Mouse (Mus musculus) small intestine, adult 2 months (tissue): Measurements from ENCODE around the gene Inpp5k. TPM values are rescaled to one million over a fixed set of nuclear protein-coding genes. Genes with fewer than 3 reads are reported as not detected.

Source experiments
- H3K27ac ChIP-seq: fragments of 200-500 bp; 2 replicates; pipeline ENCODE4 v1.5.1; 2012; ENCODE audit warnings: low read depth, low read length, control low read depth, inconsistent platforms; ENCODE audit not compliant: insufficient read depth
- H3K27me3 ChIP-seq: fragments of 200-500 bp; 2 replicates; pipeline ENCODE4 v1.6.1; 2012; ENCODE audit warnings: mild to moderate bottlenecking, moderate library complexity, low read length, inconsistent platforms; ENCODE audit not compliant: control insufficient read depth, insufficient read depth
- H3K36me3 ChIP-seq: fragments of 200-500 bp; 2 replicates; pipeline ENCODE4 v1.6.1; 2012; ENCODE audit warnings: mild to moderate bottlenecking, low read length, control low read depth, inconsistent platforms; ENCODE audit not compliant: control insufficient read depth, insufficient read depth
- H3K4me1 ChIP-seq: fragments of 200-500 bp; 2 replicates; pipeline ENCODE4 v1.6.1; 2012; ENCODE audit warnings: low read length, inconsistent platforms, mixed read lengths; ENCODE audit not compliant: control insufficient read depth, insufficient read depth, insufficient read length
- H3K4me3 ChIP-seq: fragments of 200-500 bp; 2 replicates; pipeline ENCODE4 v1.5.1; 2012; ENCODE audit warnings: low read depth, mild to moderate bottlenecking, control low read depth, inconsistent platforms, low read length, moderate library complexity
- CTCF ChIP-seq: fragments of 200-500 bp; IDR thresholded peaks from 2 replicates; pipeline ENCODE4 v1.5.1; 2012; ENCODE audit warnings: low read depth, mild to moderate bottlenecking, control low read depth, inconsistent platforms, low read length, moderate library complexity, mixed read lengths; ENCODE audit not compliant: insufficient replicate concordance, insufficient read length; ENCODE audit errors: extremely low read depth
- POLR2A ChIP-seq: fragments of 200-500 bp; IDR thresholded peaks from 2 replicates; pipeline ENCODE4 v1.6.1; 2012; ENCODE audit warnings: low read depth, mild to moderate bottlenecking, control low read depth, inconsistent platforms, low read length, moderate library complexity
- WGBS: fragments of 180-500 bp; shearing (Covaris S2); methylation state at CpG from one replicate; pipeline ENCODE4 v1.1.7; 2018; 5-methylcytosine and 5-hydroxymethylcytosine counted together
- polyA plus RNA-seq: library from polyadenylated mRNA; depleted of rRNA; stranded (reverse); fragments of >200 nt; gene quantifications from 2 replicates; pipeline ENCODE4 v1.2.3, GENCODE M21; 2012; rRNA removed

Inpp5k gene
- 14.3 and 35.3 TPM in 2 replicates for polyA plus RNA-seq

- Histone ChIP-seq H3K27ac (peak within 1 kb of the TSS; percentile 62), H3K27me3 (no peaks in the 10 kb centered on the region), H3K4me1 (no peaks in the 10 kb centered on the region; the same call in 1 of the 2 replicates), H3K36me3 (peaks cover 29% of the 10 kb centered on the region), H3K4me3 (peak within 1 kb of the TSS; percentile 83)
- WGBS: under 1% methylated on average over 53 of the region's 53 CpGs
- TF ChIP-seq CTCF (no peak), POLR2A (peak; percentile 59)
Measured at GRCm38 (mm10) chr11:75630645-75631229, at the start of gene Inpp5k. TSS of gene Inpp5k (plus strand) at chr11:75630988.

GRCm38 (mm10) chr11:75581495-75582149 lies 49.2 kb upstream of the Inpp5k start:
- no peaks in the 10 kb centered on the region for H3K36me3 ChIP-seq
- H3K27ac ChIP-seq: no peak overlapping the region
- TF ChIP-seq POLR2A: no peak
- no peak for TF ChIP-seq CTCF
- no peak overlapping the region for H3K4me3 ChIP-seq
- H3K4me1 ChIP-seq: peaks cover 3% of the 10 kb centered on the region
- H3K27me3 ChIP-seq: no peaks in the 10 kb centered on the region
- WGBS: 78% methylated on average over 7 of the region's 7 CpGs

GRCm38 (mm10) chr11:75583521-75583920 lies 47.3 kb upstream of the Inpp5k start:
- Histone ChIP-seq H3K4me3 (no peak overlapping the region), H3K27ac (peak overlapping the region; percentile 76), H3K36me3 (no peaks in the 10 kb centered on the region), H3K4me1 (peaks cover 2% of the 10 kb centered on the region), H3K27me3 (no peaks in the 10 kb centered on the region)
- 25% methylated on average over 2 of the region's 2 CpGs for WGBS
- TF ChIP-seq CTCF (no peak), POLR2A (no peak)

GRCm38 (mm10) chr11:75585061-75585460 lies 45.7 kb upstream of the Inpp5k start:
- 68% methylated on average over 4 of the region's 4 CpGs for WGBS
- H3K27me3 ChIP-seq: no peaks in the 10 kb centered on the region
- peaks cover 2% of the 10 kb centered on the region; the same call in 1 of the 2 replicates for H3K36me3 ChIP-seq
- H3K27ac ChIP-seq: no peak overlapping the region
- no peak for TF ChIP-seq CTCF
- no peak for TF ChIP-seq POLR2A
- no peak overlapping the region for H3K4me3 ChIP-seq
- peaks cover 3% of the 10 kb centered on the region for H3K4me1 ChIP-seq

- peaks cover 6% of the 10 kb centered on the region; the same call in 1 of the 2 replicates for H3K36me3 ChIP-seq
- H3K4me1 ChIP-seq: peaks cover 6% of the 10 kb centered on the region
- H3K27me3 ChIP-seq: no peaks in the 10 kb centered on the region
- WGBS: 88% methylated on average over 5 of the region's 5 CpGs
- no peak overlapping the region for H3K4me3 ChIP-seq
- H3K27ac ChIP-seq: no peak overlapping the region
- TF ChIP-seq POLR2A (no peak), CTCF (no peak)
Measured at GRCm38 (mm10) chr11:75585978-75586377, 44.8 kb upstream of the Inpp5k start.

- peak overlapping the region; percentile 67 for H3K27ac ChIP-seq
- H3K27me3 ChIP-seq: no peaks in the 10 kb centered on the region
- peaks cover 8% of the 10 kb centered on the region; the same call in 1 of the 2 replicates for H3K36me3 ChIP-seq
- 93% methylated on average over 5 of the region's 5 CpGs for WGBS
- TF ChIP-seq CTCF (no peak), POLR2A (no peak)
- H3K4me3 ChIP-seq: no peak overlapping the region
- peaks cover 14% of the 10 kb centered on the region for H3K4me1 ChIP-seq
Measured at GRCm38 (mm10) chr11:75586963-75587362, 43.8 kb upstream of the Inpp5k start.

GRCm38 (mm10) chr11:75587493-75588284 lies 43.1 kb upstream of the Inpp5k start, which contains the start of gene Pitpna:
TSS of gene Pitpna (plus strand) at chr11:75588097.
- Histone ChIP-seq H3K36me3 (peaks cover 11% of the 10 kb centered on the region; the same call in 1 of the 2 replicates), H3K27me3 (no peaks in the 10 kb centered on the region), H3K4me3 (peak within 1 kb of the TSS; percentile 86), H3K27ac (peak within 1 kb of the TSS; percentile 88), H3K4me1 (peaks cover 18% of the 10 kb centered on the region)
- WGBS: 5% methylated on average over 49 of the region's 49 CpGs
- TF ChIP-seq CTCF (no peak), POLR2A (peak; percentile 96)
